Mouse (Mus musculus) retina, postnatal 1 day (tissue): ENCODE data around the gene Rhbdd2.

Experiments
- DNase-seq: peaks from one replicate; pipeline ENCODE4 v3.0.0-alpha.2; 2012

The Rhbdd2 gene

GRCm38 (mm10) chr5:135682942-135683570 lies 50.6 kb downstream of the Rhbdd2 start:
- DNase-seq: no peak

GRCm38 (mm10) chr5:135690401-135690800 lies 58.0 kb downstream of the Rhbdd2 start:
- DNase-seq: no peak

- DNase-seq: no peak
Observed at GRCm38 (mm10) chr5:135691266-135691665, 58.8 kb downstream of the Rhbdd2 start.

GRCm38 (mm10) chr5:135693281-135693853 lies 60.9 kb downstream of the Rhbdd2 start:
- DNase-seq: no peak

GRCm38 (mm10) chr5:135695277-135695721 lies 62.9 kb downstream of the Rhbdd2 start:
- no peak for DNase-seq
